Mouse (Mus musculus): ENCODE measurements around the gene Stambpl1.
"Not testable (repeated sequence)": the region's sequence is repeated elsewhere in the genome, so short reads cannot be mapped to it uniquely, and the experiment has no call there.

The Stambpl1 gene

DNA sequence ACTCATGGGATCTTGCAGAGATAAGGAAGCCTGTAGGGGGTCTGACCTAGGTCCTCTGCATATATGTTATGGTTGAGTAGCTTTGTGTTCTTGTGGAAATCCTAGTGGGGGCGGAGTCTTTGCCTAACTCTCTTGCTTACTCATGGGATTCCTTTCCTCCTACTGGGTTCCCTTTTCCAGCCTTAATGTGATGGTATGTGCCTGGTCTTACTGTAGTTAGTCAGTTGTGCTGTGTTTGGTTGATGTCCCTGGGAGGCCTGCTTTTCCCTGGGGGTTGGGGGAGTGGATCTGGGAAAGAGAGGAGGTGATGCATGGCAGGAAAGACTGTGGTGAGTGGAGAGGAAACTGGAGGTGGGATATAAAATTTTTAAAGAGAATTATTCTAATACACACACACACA lies 6.0 kb downstream of the Stambpl1 start:
- no peak for DNase-seq (ENCODE audit: low spot score in 2 of 2)

DNA sequence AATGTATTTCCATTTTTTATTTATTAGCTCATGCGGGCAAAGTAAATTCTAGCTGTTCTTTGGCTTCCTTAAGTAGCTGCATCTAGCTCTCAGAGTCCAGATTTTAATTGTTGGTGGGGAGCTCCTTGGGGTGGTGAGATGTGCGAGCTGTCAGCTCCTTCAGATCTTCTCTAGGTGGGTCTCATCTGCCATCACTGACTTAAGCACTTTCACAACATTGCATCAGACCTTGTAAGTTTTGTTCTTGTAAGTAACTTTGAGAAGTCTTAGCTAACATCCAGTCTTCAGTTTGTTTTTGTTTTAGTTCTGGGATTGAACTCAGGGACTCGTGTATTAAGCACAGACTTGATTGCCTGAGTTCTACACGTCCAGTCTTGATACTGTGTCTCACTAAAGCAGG lies 6.9 kb downstream of the Stambpl1 start:
- no peak for DNase-seq (ENCODE audit: low spot score in 2 of 2)

DNA sequence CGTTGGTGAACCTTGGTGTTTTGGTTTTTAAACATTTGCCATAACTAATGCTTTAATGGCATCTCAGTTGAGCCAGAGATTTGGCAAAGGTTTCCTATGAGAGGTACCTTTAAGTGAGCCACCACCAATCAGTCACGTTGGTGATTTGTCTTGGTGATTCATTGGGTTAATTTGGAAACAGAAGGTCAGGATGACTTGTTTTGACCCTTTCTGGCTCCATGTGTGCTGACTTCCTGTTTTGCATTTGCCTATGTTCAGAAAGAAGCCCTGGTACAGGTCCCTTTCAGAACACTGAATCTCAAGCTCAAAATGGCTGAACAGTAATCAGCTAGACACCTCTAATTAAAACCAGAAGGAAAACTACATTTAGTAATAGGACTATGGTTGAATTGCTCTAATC lies 7.5 kb downstream of the Stambpl1 start:
- DNase-seq (ENCODE audit: low spot score in 2 of 2), result no peak

DNA sequence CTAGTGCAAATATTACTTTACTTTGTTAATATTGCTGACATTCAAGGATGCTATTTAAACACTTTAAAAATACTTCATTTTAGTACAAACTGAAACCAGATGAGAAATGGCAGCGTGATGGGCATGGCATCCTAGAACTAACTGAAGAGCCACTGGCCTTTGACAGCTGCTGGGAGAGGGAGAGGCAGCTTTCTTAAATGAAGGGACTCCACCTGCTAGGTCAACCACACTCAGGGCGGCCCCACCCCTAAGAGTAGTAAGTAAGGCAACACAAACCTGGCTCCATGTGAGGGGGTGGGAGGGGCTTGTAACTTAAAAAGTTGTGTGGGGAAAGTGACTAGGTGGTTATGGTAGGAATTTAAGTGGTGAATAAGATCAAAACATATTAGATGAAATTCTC lies 10.6 kb downstream of the Stambpl1 start:
- no peak for DNase-seq (ENCODE audit: low spot score in 2 of 2)

DNA sequence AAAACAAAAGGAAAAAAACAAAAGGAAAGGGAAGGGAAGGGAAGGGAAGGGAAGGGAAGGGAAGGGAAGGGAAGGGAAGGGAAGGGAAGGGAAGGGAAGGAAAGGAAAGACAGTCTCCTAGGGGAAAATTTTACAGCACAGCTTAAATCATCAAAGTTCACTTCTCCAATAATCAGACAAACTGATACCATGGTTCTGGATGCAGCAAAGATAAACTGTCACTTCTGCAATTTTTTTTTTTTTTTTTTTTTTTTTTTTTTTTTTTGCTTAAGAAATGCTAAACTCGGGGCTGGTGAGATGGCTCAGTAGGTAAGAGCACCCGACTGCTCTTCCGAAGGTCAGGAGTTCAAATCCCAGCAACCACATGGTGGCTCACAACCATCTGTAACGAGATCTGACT lies 14.1 kb downstream of the Stambpl1 start:
- not testable (repeated sequence) for DNase-seq (ENCODE audit: low spot score in 2 of 2)

DNA sequence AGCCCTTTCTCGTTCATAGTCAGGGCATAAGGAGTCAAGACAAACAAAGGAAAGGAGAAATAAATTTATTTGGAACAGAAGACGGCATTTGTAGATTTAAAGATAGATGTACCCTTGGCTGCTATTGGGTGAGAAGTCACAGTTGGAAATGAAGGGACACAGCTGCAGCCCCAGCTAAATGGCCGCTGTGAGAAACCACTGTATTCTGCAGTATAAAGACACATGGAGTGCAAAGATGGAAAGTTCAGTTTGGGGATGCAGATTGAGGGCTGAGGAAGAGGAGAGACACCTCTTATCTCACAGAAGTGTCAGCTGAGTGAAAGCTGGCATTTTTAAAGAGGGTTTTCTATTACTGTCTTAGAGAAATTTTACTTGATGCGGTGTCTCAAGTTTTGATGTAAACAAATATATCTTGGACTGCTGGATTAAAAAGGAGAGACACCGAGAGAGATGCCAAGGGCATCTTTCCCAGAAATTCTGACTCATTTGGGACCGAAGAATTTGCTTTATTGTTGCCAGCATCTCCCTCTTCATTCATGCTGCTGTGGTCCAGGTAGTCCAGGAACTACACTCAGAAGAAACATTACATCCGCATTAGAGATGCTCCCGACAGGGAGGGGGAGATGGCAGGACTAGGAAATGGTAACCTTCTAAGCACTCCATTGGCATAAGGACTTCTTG lies 14.9 kb downstream of the Stambpl1 start:
- no peak for DNase-seq (ENCODE audit: low spot score in 2 of 2)

DNA sequence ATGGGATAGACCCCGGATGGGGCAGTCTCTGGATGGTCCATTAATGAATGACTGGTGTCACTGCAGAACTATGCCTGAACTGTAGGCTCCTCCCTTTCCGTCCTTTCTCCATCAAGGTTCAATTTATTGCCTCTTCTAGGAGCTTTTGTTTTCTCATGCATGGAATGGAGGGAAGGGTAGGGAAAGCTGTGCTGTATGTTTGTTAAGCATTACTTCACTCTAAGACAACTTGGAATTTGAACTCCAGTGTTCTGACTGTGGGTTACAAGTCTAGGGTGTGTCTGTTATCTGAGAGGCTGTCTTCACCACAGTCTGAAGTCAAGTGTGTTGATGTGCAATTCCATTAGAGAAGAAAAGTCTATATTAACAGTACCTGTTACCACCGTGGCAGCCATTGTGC lies 17.0 kb downstream of the Stambpl1 start:
- DNase-seq (ENCODE audit: low spot score in 2 of 2), result no peak

DNA sequence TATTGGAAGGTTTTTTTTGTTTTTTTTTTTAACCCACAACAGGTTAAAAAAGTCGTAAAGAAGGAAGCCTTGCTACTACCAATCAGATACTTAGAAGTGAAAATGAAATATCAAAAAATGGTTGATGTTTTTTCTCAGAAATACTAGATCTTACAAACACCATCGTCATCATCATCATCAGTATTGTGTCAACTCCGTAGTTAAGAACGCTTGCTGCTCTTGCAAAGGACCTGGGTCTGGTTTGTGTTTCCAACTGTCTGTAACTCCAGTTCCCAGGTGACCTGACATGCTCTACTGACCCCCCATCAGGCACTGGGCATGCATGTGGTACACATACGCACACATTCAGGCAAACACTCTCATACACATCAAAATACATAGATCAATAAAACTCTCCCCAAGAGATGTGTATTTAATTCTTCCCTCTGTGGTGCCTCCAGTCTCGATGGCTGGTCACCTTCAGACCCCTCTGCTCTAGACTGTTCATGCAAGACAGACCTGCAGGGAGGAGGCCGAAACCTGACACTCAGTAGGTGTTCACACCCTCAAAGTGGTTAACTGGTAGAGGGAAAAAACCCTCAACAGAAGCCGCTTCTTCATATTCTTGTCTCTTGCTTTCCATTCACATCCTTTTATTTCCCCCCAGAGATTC lies 18.0 kb downstream of the Stambpl1 start:
- DNase-seq (ENCODE audit: low spot score in 2 of 2), result no peak

DNA sequence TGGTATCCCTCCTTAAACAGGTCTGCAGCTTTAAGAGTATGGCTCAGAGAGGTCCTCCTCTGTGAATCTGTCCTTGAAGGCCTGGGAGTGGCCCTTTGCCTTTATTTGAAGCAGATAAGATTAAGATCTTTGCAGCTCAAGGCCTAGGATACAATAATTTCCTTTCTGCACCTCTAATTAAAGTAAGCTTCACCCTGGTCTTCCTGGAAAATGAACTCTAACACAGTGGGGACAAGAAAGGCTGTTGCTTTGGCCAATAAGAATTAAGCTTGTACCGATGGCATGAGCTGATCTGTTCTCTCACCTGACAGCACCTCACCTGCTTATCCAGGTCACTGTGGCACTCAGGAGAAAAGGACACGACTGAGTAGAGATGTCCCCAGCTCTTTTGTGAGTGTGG lies 18.8 kb downstream of the Stambpl1 start:
- DNase-seq (ENCODE audit: low spot score in 2 of 2), result no peak

DNA sequence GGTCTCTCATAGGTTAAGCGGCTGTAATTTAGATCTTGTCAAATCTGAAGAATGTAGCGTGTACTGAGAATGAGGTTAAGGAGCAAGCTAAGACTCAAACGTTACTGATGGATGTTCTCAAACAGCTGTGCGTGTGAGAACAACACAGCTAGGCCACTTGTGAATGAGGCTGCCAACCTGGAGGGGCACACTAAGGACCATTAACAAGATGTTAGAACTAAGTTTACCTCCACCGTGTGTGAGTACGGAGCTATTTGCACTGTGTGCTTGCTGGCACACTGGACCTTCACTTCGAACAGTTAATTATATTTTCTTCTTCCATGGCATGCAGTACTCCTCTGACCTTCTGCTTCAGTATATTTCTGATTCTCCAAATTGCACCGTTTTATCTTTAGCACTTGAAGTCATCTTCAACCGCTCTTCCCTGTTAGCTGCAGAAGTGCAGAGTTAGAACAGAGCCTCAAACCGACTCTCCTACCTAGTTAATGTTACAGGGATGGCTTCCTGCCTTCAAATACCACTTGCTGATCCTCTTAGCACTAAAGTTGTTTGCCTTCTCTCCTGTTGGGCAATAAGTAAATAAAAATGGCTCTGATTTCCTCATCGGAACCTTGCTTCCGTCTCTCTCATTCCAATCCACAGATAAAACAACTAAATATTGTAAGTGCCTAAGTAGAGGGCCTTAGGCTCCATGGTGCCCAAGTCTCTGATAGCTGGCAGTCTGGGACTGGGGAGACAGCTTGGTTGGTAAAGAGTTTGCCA lies 20.6 kb downstream of the Stambpl1 start:
- no peak for DNase-seq (ENCODE audit: low spot score in 2 of 2)

DNA sequence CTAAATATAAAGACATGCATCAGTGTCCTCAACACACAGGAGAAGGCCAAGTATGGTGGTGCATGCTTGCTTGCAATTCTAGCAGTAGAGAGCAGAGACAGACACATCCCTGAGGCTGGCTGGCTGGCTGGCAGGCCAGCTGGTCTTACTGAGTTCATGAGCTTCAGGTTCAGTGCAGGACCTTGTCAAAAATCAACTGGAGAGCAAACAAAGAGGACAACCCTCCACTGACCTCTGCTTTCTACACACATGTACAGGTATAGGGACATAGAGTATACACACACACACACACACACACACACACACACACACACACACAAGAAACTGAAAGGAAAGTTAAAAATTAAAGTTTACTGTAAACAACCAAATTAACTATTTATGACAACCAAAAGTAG lies 21.2 kb downstream of the Stambpl1 start:
- no peak for DNase-seq (ENCODE audit: low spot score in 2 of 2)

DNA sequence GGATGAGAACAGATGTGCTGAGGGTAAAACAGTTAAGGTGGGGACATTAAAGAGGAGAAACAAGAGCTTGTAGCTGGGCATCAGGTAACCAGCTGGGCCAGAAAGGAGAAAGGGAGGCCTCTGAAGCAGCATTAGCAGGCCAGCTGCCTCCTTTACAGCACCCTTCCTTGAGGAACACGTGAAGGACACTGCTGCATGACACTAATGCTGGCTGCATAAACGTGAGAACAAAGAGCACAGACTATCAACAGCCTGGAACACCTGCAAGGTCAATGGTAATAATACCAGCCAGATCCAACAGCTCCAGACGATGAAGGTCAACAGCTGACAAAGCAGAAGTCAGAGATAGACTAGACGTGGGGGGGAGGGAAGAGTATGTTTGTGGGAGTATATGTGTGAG lies 22.1 kb downstream of the Stambpl1 start:
- DNase-seq (ENCODE audit: low spot score in 2 of 2), result no peak

DNA sequence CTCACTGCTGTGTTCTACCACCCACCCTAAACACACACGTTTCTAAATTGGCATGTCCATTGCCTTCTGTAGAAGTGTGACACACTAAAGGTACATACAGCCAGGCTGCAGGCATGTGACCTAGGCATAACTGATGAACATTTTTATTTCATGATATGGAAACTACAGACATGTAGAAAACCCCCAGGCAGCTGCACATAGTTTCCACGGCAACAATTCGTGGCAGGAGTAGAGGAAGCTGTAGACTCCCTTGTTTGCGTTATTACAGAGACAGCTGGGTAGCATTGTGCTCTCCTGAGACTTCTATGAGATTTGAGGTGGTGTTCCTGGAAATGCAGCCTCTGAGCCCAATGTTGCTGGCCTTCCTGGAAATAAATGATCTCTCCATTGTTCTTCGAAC lies 24.9 kb downstream of the Stambpl1 start:
- DNase-seq (ENCODE audit: low spot score in 2 of 2), result no peak

DNA sequence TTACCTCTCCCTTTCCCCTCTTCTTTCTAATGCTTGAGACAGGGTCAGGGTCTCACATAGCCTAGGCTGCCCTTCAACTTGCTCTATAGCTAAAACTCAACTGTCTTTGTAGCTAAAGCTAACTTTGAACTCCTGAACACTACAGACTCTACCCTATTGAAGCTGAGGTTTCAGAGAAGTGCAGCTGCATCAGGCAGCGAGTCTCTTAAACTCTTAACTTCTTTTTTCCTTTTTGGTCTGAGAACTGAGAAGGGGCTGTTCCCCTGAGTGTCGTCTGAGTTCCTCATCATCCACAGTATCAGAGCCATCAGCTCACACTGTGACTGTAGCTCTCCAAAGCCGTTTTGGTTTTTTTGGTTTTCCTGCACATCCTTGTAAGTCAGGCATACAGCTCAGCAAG lies 25.7 kb downstream of the Stambpl1 start:
- DNase-seq (ENCODE audit: low spot score in 2 of 2), result no peak

DNA sequence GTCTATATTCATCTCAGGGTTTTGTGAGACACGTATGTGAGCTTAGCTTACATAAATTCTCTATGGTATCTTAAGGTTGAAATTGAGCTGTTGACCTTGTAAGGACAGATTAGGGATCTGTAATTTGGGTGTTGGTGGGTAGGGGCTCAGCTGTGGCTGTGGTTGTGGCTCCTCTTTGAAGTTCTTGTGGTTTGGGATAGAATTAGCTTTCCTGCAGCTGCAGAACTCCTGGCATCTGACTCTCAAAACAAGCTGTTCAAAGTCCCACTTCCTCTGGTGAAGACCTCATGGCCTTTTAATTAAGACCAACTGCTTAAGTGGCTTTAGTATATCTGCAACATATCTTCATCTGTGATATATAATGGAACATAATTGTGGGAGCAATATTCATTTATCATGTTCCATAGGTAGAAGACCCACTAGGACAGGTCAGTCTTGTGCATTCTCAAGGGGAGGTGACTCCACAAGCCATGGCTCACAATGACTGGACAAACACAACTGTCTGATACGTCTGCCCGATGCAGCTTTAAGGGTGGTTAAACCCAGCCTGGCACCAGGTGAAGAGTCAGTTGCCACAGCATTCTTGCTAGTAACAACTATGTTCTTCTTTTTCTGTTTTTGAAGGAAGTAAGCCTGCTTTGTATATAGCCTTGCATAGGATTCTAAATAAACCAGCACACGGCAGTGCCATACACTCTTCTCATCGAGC lies 27.4 kb downstream of the Stambpl1 start:
- DNase-seq (ENCODE audit: low spot score in 2 of 2), result no peak

DNA sequence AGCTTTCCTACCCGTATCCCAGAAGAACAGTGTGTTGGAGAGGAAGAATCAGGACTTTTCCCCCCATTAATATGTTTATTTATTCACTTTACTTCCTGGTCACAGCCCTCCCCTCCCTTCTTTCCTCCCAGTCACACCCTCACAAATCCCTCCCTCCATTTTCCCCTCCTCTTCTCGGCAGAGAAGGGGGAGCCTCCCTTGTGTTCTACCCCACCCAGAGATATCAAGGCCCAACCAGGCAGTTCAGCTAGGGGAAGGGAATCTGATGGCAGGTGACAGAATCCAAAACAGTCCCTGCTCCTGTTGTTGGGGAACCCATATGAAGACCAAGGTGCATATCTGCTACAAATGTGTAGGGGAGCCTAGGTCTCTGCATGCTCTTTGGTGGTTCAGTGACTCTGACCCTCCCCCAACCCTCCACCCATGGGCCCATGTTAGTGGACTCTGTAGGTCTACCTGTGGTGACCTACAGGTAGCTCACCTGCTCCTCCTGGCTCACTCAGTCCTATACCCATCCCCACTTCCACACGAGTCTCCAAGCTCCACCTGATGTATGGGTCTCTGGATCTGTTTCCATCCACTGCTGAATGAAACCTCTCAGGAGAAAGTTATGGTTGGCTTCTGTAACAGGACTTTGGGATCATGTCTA lies 28.8 kb downstream of the Stambpl1 start:
- DNase-seq (ENCODE audit: low spot score in 2 of 2), result no peak

DNA sequence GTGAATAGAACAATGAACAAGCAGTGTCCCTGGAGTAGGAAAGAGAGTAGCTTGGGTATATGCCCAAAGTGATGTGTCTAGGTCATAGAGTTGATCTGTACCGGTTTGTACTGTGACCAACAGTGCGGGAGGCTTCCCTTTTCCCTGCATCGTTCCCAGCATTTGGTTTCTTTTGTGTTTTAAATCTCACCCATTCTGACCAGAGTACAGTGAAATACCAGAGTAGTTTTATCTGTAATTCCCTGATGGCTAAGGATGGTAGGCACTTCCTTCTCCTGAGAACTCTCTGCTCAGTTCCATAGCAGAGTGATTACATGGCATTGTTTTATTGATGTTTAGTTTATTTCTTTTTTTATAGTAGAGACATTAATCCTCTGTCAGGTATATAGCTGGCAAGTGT lies 30.8 kb downstream of the Stambpl1 start:
- no peak for DNase-seq (ENCODE audit: low spot score in 2 of 2)

DNA sequence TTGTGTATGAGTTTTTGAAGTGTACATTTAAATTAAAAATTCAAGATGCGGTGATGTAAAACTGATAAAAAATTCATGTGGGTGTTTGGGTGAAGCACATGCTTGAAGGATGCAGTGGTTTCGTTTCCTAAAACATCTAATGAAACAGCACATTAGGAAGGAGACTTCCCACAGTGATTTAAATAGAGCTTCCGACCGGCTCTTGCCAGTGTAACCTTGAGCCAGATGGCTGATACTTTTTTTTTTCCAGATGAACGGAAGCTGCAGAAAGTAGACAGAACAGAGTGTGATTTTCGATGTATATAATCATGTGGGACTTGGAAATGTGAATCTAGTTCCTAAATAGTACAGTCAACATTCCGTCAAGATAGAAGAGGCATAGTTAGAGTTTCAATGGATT lies 39.6 kb downstream of the Stambpl1 start:
- no peak for DNase-seq (ENCODE audit: low spot score in 2 of 2)

DNA sequence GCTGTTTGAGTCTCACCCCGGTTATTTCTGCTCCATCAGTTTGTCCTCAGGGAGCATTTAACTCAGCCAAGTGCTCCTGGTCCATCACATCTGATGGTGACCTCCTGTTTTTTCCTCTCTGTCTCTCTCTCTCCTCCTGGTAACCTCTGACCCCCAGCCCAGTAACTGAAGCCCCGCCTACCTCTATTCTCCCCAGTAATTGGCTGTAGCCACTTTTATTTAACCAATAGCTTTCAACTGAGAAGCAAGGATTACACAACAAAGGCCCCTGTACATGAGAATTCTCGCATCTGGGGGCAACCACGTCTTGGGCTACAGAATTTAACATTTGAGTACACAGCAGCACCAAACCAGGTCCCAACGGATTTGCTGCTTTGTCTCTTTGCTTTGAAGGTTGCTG lies 40.3 kb downstream of the Stambpl1 start:
- no peak for DNase-seq (ENCODE audit: low spot score in 2 of 2)

DNA sequence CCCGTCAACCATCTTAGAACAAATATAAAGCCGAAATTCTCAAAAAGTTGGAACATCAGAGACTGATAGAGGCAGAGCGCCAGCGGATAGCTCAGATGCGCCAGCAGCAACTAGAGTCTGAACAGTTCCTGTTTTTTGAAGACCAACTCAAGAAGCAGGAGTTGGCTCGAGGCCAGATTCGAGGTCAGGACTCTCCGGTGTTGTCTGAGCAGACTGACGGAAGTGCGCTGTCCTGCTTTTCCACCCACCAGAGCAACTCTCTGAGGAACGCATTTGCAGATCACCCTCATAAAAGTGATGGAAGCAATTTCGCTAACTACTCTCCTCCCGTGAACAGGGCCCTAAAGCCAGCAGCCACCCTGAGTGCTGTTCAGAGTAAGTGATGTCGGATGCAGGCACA lies 41.9 kb downstream of the Stambpl1 start:
- peak in 1 of 2 experiments; percentile 63 for DNase-seq (ENCODE audit: low spot score in 2 of 2)

DNA sequence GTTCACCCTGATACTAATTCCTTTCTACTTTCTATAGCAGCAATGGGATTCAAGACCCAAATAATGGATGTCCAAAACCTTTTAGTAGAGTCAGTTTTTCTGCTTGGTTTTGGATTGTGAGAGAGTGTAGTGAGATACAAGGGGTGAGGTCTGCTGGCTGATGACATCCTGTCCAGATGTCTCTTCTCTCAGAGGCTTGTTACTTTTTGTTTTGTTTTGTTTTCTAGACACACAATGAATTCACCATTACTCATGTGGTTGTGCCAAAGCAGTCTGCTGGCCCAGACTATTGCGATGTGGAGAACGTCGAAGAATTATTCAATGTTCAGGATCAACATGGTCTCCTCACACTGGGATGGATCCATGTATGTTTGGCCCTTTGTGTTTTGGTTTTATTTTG lies 44.0 kb downstream of the Stambpl1 start:
- no peak for DNase-seq (ENCODE audit: low spot score in 2 of 2)

DNA sequence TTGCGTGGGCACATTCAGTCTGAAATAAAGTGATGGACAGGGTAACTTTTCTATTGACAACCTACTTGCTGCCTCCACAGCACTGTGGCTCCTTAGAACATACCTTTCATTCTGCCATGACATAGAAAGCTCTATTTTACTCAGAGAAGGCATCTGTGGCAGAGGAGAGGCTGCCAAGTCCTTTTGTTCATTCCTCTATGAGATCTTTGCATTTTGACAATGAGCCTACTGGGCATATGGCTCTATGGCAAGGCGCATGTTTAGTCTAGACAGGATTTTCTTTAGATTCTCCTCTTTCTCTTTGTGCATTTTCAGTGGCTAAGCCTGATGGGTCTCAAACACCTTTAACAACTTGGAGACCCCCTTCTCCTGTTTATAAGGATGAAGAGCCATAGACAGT lies 45.7 kb downstream of the Stambpl1 start:
- DNase-seq (ENCODE audit: low spot score in 2 of 2), result no peak

Measured in urinary bladder, postnatal 36 days (tissue).